Mouse (Mus musculus) testis, postnatal 14 days (tissue): ENCODE results near the gene Yipf1.

ENCODE experiments used
- DNase-seq: peaks from one replicate; pipeline ENCODE4 v3.0.0; 2021; ENCODE audit warnings: low spot score

Yipf1 gene

DNA sequence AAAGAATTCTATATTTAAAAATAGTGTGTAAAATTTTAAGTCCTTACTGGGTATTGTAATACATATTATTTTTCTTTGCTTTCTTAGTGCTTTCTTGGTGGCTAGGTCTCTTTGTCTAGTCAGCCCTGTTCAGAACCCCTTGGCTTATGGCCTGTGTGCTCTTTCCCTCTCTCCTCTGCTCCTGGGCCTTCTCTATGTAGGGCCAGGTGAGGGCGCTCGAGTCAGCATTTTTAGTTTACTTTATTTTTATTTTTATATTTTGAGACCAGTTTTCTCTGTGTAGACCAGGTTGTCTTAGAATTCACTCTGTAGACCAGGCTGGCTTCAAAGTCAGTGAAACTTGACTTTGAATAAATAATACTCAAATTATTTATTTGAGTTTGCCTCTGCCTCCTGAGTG is 58.1 kb downstream of the Yipf1 start:
- no peak for DNase-seq

GRCm38 (mm10) chr4:107374677-107375076 is 60.5 kb downstream of the Yipf1 start:
- no peak for DNase-seq

- no peak for DNase-seq
Observed at GRCm38 (mm10) chr4:107378954-107379353, 64.8 kb downstream of the Yipf1 start.

DNA sequence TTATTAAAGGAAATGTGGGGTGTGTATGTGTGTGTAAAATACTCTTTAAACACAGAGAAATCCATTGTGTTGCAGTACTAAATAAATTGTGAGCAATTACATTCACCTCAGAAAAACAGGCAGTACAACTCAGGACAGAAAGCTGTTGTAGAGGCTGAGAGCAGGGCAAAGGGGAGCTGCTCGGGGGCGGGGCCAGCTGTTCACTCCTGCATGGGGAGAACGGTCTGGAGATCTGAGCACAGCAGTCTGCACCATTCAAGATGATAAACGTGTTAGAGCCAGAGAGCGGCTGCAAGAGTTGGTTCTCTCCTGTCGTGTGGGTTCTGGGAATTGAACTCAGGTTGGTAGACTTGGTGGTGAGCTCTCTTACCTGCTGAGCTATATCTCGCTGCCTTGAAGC is 66.7 kb downstream of the Yipf1 start:
- DNase-seq, result no peak

DNA sequence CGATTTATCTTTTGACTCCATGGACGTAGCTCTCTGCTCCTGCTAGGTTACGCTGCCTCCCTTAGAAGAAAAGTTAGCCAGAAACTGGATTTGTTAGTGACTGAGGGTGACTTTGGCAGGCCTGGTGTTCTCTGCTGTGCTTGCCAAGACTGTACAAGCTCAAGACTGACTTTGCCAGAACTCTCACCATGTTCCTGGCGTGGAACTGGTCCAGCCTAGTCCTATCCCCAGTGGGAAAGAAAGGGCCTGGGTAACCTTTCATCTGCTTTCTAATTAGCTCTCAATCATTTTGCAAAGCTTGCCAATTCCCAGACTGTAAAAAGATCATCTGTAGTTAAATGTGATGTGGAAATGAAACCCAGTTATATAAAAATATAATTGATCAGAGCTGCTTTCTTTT is 72.9 kb downstream of the Yipf1 start:
- no peak for DNase-seq

DNA sequence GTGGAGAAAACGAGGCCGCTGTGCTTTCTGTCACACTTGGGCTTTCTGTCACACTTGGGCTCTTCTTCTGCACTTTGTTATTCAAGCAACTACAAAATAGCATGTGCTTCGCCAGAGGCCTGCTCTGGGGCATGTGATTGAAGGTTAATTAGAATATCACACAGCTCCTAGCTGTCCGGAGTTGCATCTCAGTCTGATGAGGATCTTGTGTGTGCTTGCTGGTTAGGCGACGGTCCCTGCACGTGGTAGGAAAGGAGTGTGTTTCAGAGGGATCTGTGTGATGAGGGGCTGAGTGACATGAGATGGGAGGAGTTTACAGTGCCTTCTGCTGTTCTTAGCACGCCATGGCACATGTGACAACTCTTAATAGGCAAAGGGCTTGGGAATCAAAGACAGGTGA is 73.3 kb downstream of the Yipf1 start:
- no peak for DNase-seq

- no peak for DNase-seq
Observed at GRCm38 (mm10) chr4:107388291-107388690, 74.1 kb downstream of the Yipf1 start.

DNA sequence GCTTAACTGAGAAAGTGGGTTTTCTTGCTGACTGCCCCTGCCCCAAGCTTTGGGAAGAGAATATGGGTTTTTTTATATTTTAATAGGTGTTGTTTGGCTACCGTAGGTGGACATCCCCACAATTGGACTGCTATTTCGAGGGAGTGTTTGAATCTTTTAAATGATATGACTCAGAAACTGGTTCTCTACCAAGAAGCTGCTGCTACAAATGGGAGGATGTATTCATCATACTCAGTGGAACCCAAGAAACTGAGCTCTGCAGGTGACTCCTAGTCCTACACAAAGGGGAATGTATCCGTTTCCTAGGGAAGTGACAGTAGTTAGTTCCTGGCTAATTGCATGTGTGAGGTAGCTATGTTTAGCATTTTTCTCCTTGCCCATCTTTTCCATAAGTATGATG is 75.2 kb downstream of the Yipf1 start:
- no peak for DNase-seq

DNA sequence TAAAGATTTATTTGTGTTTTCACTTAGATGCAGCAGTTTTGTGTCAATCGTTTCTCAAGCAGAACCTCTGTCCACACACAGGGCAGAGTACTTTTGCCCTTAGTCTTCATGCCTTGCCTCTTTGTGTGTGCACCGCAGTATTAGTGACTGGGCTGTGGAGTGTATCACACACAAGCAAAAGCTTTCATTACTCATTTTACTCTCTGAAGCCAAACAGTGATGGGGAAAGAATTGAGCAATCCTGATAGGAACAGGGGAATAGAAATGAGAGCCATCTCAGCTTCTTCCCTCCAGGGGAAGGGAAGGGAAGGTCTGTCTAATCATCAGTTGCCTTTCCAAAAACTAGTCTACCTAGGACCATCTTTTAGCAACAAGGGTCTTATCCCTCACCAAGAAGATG is 79.6 kb downstream of the Yipf1 start:
- no peak for DNase-seq
